Mouse (Mus musculus) intestine, postnatal 0 days (tissue): ENCODE data around the gene Bsn. TPM values are rescaled to one million over a fixed set of nuclear protein-coding genes. Genes with fewer than 3 reads are reported as not detected.
A peak's percentile ranks its signal among the peaks of the same experiment; 100 is the strongest.

Experiments used
- ATAC-seq: fragments of 200-750 bp; cut with Nextera tagmentation; 2 replicates; pipeline ENCODE4 v1.8.0; 2017; ENCODE audit warnings: mild to moderate bottlenecking, moderate TSS enrichment, moderate library complexity
- H3K27ac ChIP-seq: fragments of 300-500 bp; sonication (generic); 2 replicates; pipeline ENCODE4 v1.5.1; 2014; ENCODE audit warnings: mild to moderate bottlenecking, low read depth, low read length, moderate library complexity
- H3K27me3 ChIP-seq: fragments of 300-500 bp; sonication (generic); replicated peaks from 2 replicates; pipeline ENCODE4 v1.6.1; 2014; ENCODE audit warnings: low read length, mixed read lengths; ENCODE audit not compliant: control insufficient read depth, insufficient read depth
- H3K36me3 ChIP-seq: fragments of 300-500 bp; sonication (generic); 2 replicates; pipeline ENCODE4 v1.6.1; 2014; ENCODE audit warnings: mild to moderate bottlenecking, moderate library complexity; ENCODE audit not compliant: control insufficient read depth, insufficient read depth
- H3K4me1 ChIP-seq: fragments of 300-500 bp; sonication (generic); replicated peaks from 2 replicates; pipeline ENCODE4 v1.6.1; 2014; ENCODE audit warnings: antibody characterized with exemption, low read length, mixed read lengths; ENCODE audit not compliant: control insufficient read depth, insufficient read depth
- H3K4me2 ChIP-seq: fragments of 300-500 bp; sonication (generic); replicated peaks from 2 replicates; pipeline ENCODE4 v1.6.1; 2014; ENCODE audit warnings: low read depth, mild to moderate bottlenecking, moderate library complexity
- H3K4me3 ChIP-seq: fragments of 300-500 bp; sonication (generic); 2 replicates; pipeline ENCODE4 v1.5.1; 2014; ENCODE audit warnings: low read depth, low read length
- H3K9ac ChIP-seq: fragments of 300-500 bp; sonication (generic); 2 replicates; pipeline ENCODE4 v1.6.1; 2014; ENCODE audit warnings: mild to moderate bottlenecking, low read depth, low read length
- H3K9me3 ChIP-seq: fragments of 300-500 bp; sonication (generic); 2 replicates; pipeline ENCODE4 v1.6.1; 2016; ENCODE audit warnings: mixed run types; ENCODE audit not compliant: control insufficient read depth
- CTCF ChIP-seq: sonication (generic); IDR thresholded peaks from 2 replicates; pipeline ENCODE4 v1.5.1; 2016; ENCODE audit warnings: low read depth, mild to moderate bottlenecking, control low read depth, antibody characterized with exemption, moderate library complexity
- WGBS: fragments of 180-500 bp; shearing (Covaris S2); extraction: QIAGEN DNeasy Blood & Tissue Kit; methylation state at CpG from one replicate; pipeline ENCODE4 v1.1.7; 2014; 5-methylcytosine and 5-hydroxymethylcytosine counted together
- polyA plus RNA-seq: library from polyadenylated mRNA; unstranded; fragments of >200 nt; fragmentation: Nextera tagmentation; extraction: Ambion mirVana; gene quantifications from 2 replicates; pipeline ENCODE4 v1.2.1, GENCODE M21; 2015

Gene Bsn
- polyA plus RNA-seq, 1 experiment from 2014 or later: 1.6 TPM

DNA sequence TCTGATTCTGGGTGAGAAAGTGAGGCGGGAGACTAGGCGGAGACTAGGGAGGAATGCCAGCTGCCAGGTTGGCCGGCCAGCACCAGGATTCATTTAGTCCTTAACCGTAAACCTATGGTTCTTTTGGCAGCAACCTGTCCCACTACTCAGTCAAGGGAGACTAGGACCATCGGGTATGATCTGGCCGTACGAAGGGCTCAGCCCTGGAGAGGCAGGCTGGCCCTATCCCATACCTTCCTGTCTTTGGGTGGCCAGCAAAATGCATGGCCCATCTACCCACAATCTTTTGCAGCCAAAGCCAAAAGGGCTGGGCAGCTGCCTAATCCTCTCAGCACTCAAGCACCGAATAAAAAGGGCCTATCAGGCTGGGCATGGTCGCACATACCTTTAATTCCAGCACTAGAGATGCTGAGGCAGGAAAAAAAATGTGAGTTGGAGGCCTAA is 117.7 kb downstream of the Bsn start:
- WGBS: 59% methylated on average over 9 of the region's 9 CpGs
- no peaks in the 10 kb centered on the region for H3K27me3 ChIP-seq
- peaks cover 40% of the 10 kb centered on the region for H3K36me3 ChIP-seq
- H3K4me2 ChIP-seq: no peak overlapping the region
- H3K9ac ChIP-seq: no peak overlapping the region
- TF ChIP-seq CTCF: no peak
- no peak overlapping the region for H3K4me3 ChIP-seq
- no peaks in the 10 kb centered on the region for H3K4me1 ChIP-seq
- ATAC-seq: no peak
- H3K9me3 ChIP-seq: no peaks in the 10 kb centered on the region
- no peak overlapping the region for H3K27ac ChIP-seq

DNA sequence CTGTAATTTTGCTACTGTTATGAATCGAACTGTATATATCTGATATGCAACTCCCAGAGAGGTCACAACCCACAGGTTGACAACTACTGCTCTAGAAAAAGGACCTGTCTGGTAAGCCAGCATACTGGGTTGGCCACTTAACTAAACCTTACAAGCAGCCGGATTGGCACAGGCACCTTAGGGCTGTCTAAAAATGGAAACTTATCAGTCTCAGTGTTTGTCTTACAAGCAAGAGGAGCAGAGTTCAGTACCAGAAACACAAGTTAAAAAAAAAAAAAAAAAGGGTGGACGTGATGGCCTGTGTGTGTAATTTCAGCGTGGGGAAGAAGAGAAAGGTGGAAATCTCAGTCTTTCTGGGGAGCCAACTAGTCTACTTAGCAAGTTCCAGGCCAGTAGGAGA is 118.4 kb downstream of the Bsn start:
- Histone ChIP-seq H3K36me3 (peaks cover 40% of the 10 kb centered on the region), H3K9ac (no peak overlapping the region), H3K4me2 (no peak overlapping the region), H3K27me3 (no peaks in the 10 kb centered on the region), H3K4me1 (no peaks in the 10 kb centered on the region), H3K27ac (no peak overlapping the region), H3K9me3 (no peaks in the 10 kb centered on the region), H3K4me3 (no peak overlapping the region)
- ATAC-seq: no peak
- no peak for TF ChIP-seq CTCF
- WGBS: 49% methylated on average over 4 of the region's 4 CpGs

DNA sequence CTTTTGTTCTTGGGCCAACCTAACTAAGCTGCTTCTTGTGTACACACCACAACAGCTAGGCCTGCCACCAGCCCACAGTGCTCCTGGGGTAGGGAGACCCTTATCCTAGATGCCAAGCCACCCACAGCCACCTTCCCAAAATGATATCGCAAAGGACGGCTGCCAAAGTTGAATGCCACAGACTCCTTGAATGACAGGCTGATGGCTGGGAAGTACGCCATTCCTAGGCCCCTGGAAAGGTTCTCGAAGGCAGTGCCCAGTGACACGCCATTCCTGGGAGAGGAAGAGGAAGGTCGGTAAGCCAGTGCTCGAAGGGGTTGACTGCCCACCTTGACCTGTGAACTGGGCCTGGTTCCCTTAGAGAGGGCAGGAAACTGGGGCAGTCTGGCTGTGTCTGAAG is 120.7 kb downstream of the Bsn start:
- Histone ChIP-seq H3K9me3 (no peaks in the 10 kb centered on the region), H3K27me3 (no peaks in the 10 kb centered on the region), H3K9ac (no peak overlapping the region), H3K27ac (no peak overlapping the region), H3K4me2 (no peak overlapping the region), H3K4me3 (no peak overlapping the region), H3K36me3 (peaks cover 42% of the 10 kb centered on the region), H3K4me1 (no peaks in the 10 kb centered on the region)
- TF ChIP-seq CTCF: no peak
- WGBS: 86% methylated on average over 7 of the region's 7 CpGs
- ATAC-seq: no peak

DNA sequence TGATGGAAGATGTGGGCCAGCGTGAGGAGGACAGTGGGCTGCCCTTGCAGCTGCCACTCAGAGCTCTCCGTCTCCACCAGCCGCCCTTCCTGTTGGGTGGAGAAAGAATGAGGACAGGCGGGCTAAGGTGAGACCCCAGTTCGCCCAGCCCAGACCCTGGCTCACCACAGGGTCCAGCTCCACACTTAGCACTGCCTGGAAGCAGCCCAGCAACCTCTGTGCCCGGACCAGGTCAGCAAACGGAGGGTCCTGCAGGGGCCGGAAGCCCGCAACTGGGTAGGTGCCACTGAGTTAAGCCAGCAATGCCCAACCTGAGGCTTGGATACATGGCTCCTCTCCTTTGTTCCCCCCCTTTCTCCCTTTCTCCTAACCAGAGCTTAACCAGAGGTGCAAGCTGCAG is 121.2 kb downstream of the Bsn start:
- H3K4me1 ChIP-seq: no peaks in the 10 kb centered on the region
- no peak overlapping the region for H3K4me2 ChIP-seq
- H3K36me3 ChIP-seq: peaks cover 47% of the 10 kb centered on the region
- WGBS: 90% methylated on average over 9 of the region's 9 CpGs
- ATAC-seq: no peak
- H3K27ac ChIP-seq: no peak overlapping the region
- no peak overlapping the region for H3K9ac ChIP-seq
- no peak overlapping the region for H3K4me3 ChIP-seq
- TF ChIP-seq CTCF: no peak
- H3K9me3 ChIP-seq: no peaks in the 10 kb centered on the region
- no peaks in the 10 kb centered on the region for H3K27me3 ChIP-seq

DNA sequence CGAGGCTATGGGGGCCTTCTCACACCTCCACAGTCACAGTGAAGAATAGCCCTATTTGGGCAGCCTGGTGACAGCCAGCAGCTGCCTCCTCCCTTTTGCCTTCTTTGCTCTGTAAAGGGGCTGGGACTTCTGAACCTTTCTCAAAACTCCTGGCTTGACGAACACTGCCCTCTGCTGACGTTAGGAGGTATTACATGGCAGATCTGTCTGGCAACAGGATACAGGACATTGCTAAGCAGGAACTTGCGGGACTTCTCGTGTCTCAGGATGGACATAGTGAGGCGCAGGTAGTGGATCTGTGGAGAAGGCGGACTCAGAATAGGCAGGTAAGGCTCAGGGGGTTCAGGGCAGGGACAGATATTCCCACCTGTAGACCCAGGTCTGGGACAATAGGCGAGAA is 122.3 kb downstream of the Bsn start:
- peak; percentile 23 for ATAC-seq
- no peaks in the 10 kb centered on the region for H3K4me1 ChIP-seq
- H3K4me3 ChIP-seq: no peak overlapping the region
- H3K27ac ChIP-seq: no peak overlapping the region
- H3K36me3 ChIP-seq: peaks cover 54% of the 10 kb centered on the region
- H3K9ac ChIP-seq: no peak overlapping the region
- no peaks in the 10 kb centered on the region for H3K27me3 ChIP-seq
- no peaks in the 10 kb centered on the region for H3K9me3 ChIP-seq
- TF ChIP-seq CTCF: peak; percentile 99
- H3K4me2 ChIP-seq: no peak overlapping the region
- 16% methylated on average over 8 of the region's 8 CpGs for WGBS

DNA sequence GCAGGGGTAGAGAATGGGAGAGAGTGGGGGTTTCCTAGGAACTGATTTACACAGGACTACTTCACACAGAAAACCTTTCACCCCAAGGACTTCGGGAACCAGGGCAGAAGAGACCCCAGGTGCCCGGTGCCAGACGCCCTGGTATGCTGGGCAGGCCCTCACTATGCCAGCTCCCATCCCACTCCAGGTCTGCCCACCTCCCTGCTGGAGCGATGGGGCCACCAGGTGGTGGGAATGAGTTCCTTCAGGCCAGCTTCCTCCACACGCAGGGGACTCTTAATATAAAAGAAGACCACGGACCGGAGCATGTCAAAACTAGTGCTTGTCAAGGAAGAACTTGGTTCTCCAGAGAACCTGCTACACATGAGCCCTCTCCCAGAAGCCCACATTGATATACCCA is 123.0 kb downstream of the Bsn start:
- peaks cover 61% of the 10 kb centered on the region for H3K36me3 ChIP-seq

DNA sequence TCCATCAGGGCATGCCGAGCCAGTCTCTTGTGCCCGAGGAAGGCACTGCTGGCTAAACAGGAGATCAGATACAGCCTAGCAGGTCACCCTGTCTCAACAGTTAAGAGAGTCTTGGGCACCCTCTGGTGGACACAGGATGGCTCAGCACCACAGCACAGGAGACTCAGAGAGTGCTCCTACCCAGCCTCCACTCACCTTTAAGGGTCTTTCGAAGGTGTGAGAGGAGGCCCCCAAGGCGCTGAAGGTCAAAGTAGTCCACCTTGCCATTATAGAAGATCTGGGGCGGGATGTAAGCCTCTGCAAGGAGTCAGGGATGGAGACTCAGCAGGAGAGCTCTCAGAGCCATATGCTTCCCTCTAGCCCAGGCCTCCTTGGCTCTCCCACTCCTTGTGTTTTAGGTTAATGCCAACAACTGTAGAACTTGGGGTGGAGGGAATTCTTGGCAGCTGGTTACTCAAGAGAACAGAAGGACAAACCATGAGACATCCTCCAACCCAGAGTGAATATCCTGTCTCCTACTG is 124.6 kb downstream of the Bsn start:
- peak; percentile 50; the same call in 1 of the 2 replicates for ATAC-seq
- peak; percentile 87 for TF ChIP-seq CTCF
- no peaks in the 10 kb centered on the region for H3K4me1 ChIP-seq
- H3K4me2 ChIP-seq: no peak overlapping the region
- no peak overlapping the region for H3K9ac ChIP-seq
- H3K4me3 ChIP-seq: no peak overlapping the region
- H3K27ac ChIP-seq: no peak overlapping the region
- H3K9me3 ChIP-seq: no peaks in the 10 kb centered on the region
- peaks cover 61% of the 10 kb centered on the region for H3K36me3 ChIP-seq
- H3K27me3 ChIP-seq: no peaks in the 10 kb centered on the region
- WGBS: 35% methylated on average over 5 of the region's 5 CpGs

More for the DNA sequence above, 123.0 kb downstream of the Bsn start:
- peak; percentile 48 for TF ChIP-seq CTCF
- H3K27ac ChIP-seq: no peak overlapping the region
- no peaks in the 10 kb centered on the region for H3K4me1 ChIP-seq
- WGBS: 83% methylated on average over 7 of the region's 7 CpGs
- ATAC-seq: no peak
- H3K4me3 ChIP-seq: no peak overlapping the region
- no peaks in the 10 kb centered on the region for H3K27me3 ChIP-seq
- no peak overlapping the region for H3K4me2 ChIP-seq
- no peaks in the 10 kb centered on the region for H3K9me3 ChIP-seq
- no peak overlapping the region for H3K9ac ChIP-seq
